Mouse (Mus musculus): ENCODE results near the gene Ssc4d. TPM values are rescaled to one million over a fixed set of nuclear protein-coding genes. Genes with fewer than 3 reads are reported as not detected.
A peak's percentile ranks its signal among the peaks of the same experiment; 100 is the strongest.

Gene Ssc4d
- polyA plus RNA-seq, 2 experiments, result 2.1 to 2.8 TPM

GRCm38 (mm10) chr5:136002325-136002724 is 28.0 kb upstream of the Ssc4d start:
- no peaks in the 10 kb centered on the region for H3K9me3 ChIP-seq (ENCODE audit: control insufficient read depth, low read length)
- no peak overlapping the region for H3K4me2 ChIP-seq (ENCODE audit: low read depth)
- no peaks in the 10 kb centered on the region; a peak in 1 of 4 replicates for H3K4me1 ChIP-seq (replicated peaks; ENCODE audit: control insufficient read depth in 2 of 2, insufficient read depth in 2 of 2, low read length in 1 of 2)
- H3K4me3 ChIP-seq (ENCODE audit: insufficient read depth in 1 of 2, low read depth in 2 of 2, low read length in 2 of 2), result no peak overlapping the region
- H3K36me3 ChIP-seq (replicated peaks; ENCODE audit: control insufficient read depth, insufficient read depth, low read depth), result no peaks in the 10 kb centered on the region
- DNase-seq (ENCODE audit: low read depth in 3 of 3, low spot score in 3 of 3) (no peak), ATAC-seq (ENCODE audit: insufficient read depth) (no peak)
- no peak overlapping the region for H3K27ac ChIP-seq
- no peaks in the 10 kb centered on the region for H3K27me3 ChIP-seq (ENCODE audit: control insufficient read depth, insufficient read depth, low read length)
- H3K9ac ChIP-seq (replicated peaks), result no peak overlapping the region
- 33% methylated on average over 2 of the region's 2 CpGs for WGBS (ENCODE audit: insufficient replicate concordance)
- TF ChIP-seq CTCF (IDR thresholded peaks at IDR 0.05; ENCODE audit: low read depth) (no peak), EP300 (IDR thresholded peaks at IDR 0.05; ENCODE audit: low read depth) (no peak)

- Histone ChIP-seq H3K4me1 (replicated peaks; ENCODE audit: control insufficient read depth in 2 of 2, insufficient read depth in 2 of 2, low read length in 1 of 2) (no peaks in the 10 kb centered on the region; a peak in 1 of 4 replicates), H3K27me3 (ENCODE audit: control insufficient read depth, insufficient read depth, low read length) (no peaks in the 10 kb centered on the region), H3K4me2 (ENCODE audit: low read depth) (no peak overlapping the region), H3K9ac (replicated peaks) (no peak overlapping the region), H3K27ac (no peak overlapping the region), H3K9me3 (ENCODE audit: control insufficient read depth, low read length) (no peaks in the 10 kb centered on the region), H3K4me3 (ENCODE audit: insufficient read depth in 1 of 2, low read depth in 2 of 2, low read length in 2 of 2) (no peak overlapping the region), H3K36me3 (replicated peaks; ENCODE audit: control insufficient read depth, insufficient read depth, low read depth) (no peaks in the 10 kb centered on the region)
- WGBS (ENCODE audit: insufficient replicate concordance), result 71% methylated on average over 6 of the region's 6 CpGs
- TF ChIP-seq CTCF (IDR thresholded peaks at IDR 0.05; ENCODE audit: low read depth) (no peak), EP300 (IDR thresholded peaks at IDR 0.05; ENCODE audit: low read depth) (no peak)
- DNase-seq (ENCODE audit: low read depth in 3 of 3, low spot score in 3 of 3), result no peak
- ATAC-seq (ENCODE audit: insufficient read depth), result no peak
These were observed 26.9 kb upstream of the Ssc4d start for GRCm38 (mm10) chr5:136001222-136001621.

- no peak overlapping the region for H3K9ac ChIP-seq (replicated peaks)
- no peaks in the 10 kb centered on the region for H3K36me3 ChIP-seq (replicated peaks; ENCODE audit: control insufficient read depth, insufficient read depth, low read depth)
- H3K27ac ChIP-seq, result no peak overlapping the region
- no peak overlapping the region for H3K4me2 ChIP-seq (ENCODE audit: low read depth)
- no peaks in the 10 kb centered on the region for H3K27me3 ChIP-seq (ENCODE audit: control insufficient read depth, insufficient read depth, low read length)
- 83% methylated on average over 8 of the region's 8 CpGs for WGBS (ENCODE audit: insufficient replicate concordance)
- no peak for DNase-seq (ENCODE audit: low read depth in 3 of 3, low spot score in 3 of 3)
- H3K9me3 ChIP-seq (ENCODE audit: control insufficient read depth, low read length), result no peaks in the 10 kb centered on the region
- H3K4me3 ChIP-seq (ENCODE audit: insufficient read depth in 1 of 2, low read depth in 2 of 2, low read length in 2 of 2), result no peak overlapping the region
- no peak for ATAC-seq (ENCODE audit: insufficient read depth)
- H3K4me1 ChIP-seq (replicated peaks; ENCODE audit: control insufficient read depth in 2 of 2, insufficient read depth in 2 of 2, low read length in 1 of 2), result peaks cover 0 to 6% of the 10 kb centered on the region in 2 experiments; a peak in 1 of 4 replicates
- TF ChIP-seq CTCF (IDR thresholded peaks at IDR 0.05; ENCODE audit: low read depth) (no peak), EP300 (IDR thresholded peaks at IDR 0.05; ENCODE audit: low read depth) (no peak)
These were observed 21.8 kb upstream of the Ssc4d start for GRCm38 (mm10) chr5:135996162-135996561.

GRCm38 (mm10) chr5:135994725-135995687 is 20.7 kb upstream of the Ssc4d start, which contains the start of gene Dtx2:
Gene Dtx2, plus strand, starts transcription at chr5:135994800.
- peaks cover 0 to 6% of the 10 kb centered on the region in 2 experiments; a peak in 1 of 4 replicates for H3K4me1 ChIP-seq (replicated peaks; ENCODE audit: control insufficient read depth in 2 of 2, insufficient read depth in 2 of 2, low read length in 1 of 2)
- peak; percentile 43 for TF ChIP-seq CTCF (IDR thresholded peaks at IDR 0.05; ENCODE audit: low read depth)
- TF ChIP-seq EP300 (IDR thresholded peaks at IDR 0.05; ENCODE audit: low read depth), result no peak
- peak; percentile 89 for ATAC-seq (ENCODE audit: insufficient read depth)
- WGBS (ENCODE audit: insufficient replicate concordance), result 2% methylated on average over 46 of the region's 47 CpGs
- H3K27me3 ChIP-seq (ENCODE audit: control insufficient read depth, insufficient read depth, low read length), result no peaks in the 10 kb centered on the region
- H3K4me3 ChIP-seq (ENCODE audit: insufficient read depth in 1 of 2, low read depth in 2 of 2, low read length in 2 of 2), result peak within 1 kb of the TSS; percentile 70 to 72
- peak within 1 kb of the TSS; percentile 92 for H3K4me2 ChIP-seq (ENCODE audit: low read depth)
- DNase-seq (ENCODE audit: low read depth in 3 of 3, low spot score in 3 of 3), result peak; percentile 67 to 77 (median 75)
- peak within 1 kb of the TSS; percentile 80 for H3K9ac ChIP-seq (replicated peaks)
- H3K27ac ChIP-seq, result no peak within 1 kb of the TSS
- H3K9me3 ChIP-seq (ENCODE audit: control insufficient read depth, low read length), result no peaks in the 10 kb centered on the region
- H3K36me3 ChIP-seq (replicated peaks; ENCODE audit: control insufficient read depth, insufficient read depth, low read depth), result no peaks in the 10 kb centered on the region

- no peak for TF ChIP-seq EP300 (IDR thresholded peaks at IDR 0.05; ENCODE audit: low read depth)
- no peak for TF ChIP-seq CTCF (IDR thresholded peaks at IDR 0.05; ENCODE audit: low read depth)
- Histone ChIP-seq H3K36me3 (replicated peaks; ENCODE audit: control insufficient read depth, insufficient read depth, low read depth) (no peaks in the 10 kb centered on the region), H3K9me3 (ENCODE audit: control insufficient read depth, low read length) (no peaks in the 10 kb centered on the region), H3K4me2 (ENCODE audit: low read depth) (peak overlapping the region; percentile 92), H3K4me3 (ENCODE audit: insufficient read depth in 1 of 2, low read depth in 2 of 2, low read length in 2 of 2) (peak overlapping the region in 1 of 2 experiments; percentile 72; a peak in 2 of 4 replicates), H3K4me1 (replicated peaks; ENCODE audit: control insufficient read depth in 2 of 2, insufficient read depth in 2 of 2, low read length in 1 of 2) (peaks cover 0 to 6% of the 10 kb centered on the region in 2 experiments; a peak in 1 of 4 replicates), H3K27me3 (ENCODE audit: control insufficient read depth, insufficient read depth, low read length) (no peaks in the 10 kb centered on the region), H3K27ac (no peak overlapping the region), H3K9ac (replicated peaks) (no peak overlapping the region; the same call in 1 of the 2 replicates)
- WGBS (ENCODE audit: insufficient replicate concordance), result 64% methylated on average over 8 of the region's 8 CpGs
- ATAC-seq (ENCODE audit: insufficient read depth) (no peak), DNase-seq (ENCODE audit: low read depth in 3 of 3, low spot score in 3 of 3) (no peak)
These were observed 20.0 kb upstream of the Ssc4d start for GRCm38 (mm10) chr5:135994335-135994724.

Measured in liver, embryonic 14.5 days (tissue).